Mouse (Mus musculus): Measurements from ENCODE around the gene Rnf144b. TPM values are rescaled to one million over a fixed set of nuclear protein-coding genes. Genes with fewer than 3 reads are reported as not detected.

The Rnf144b gene
- polyA plus RNA-seq (2012; rRNA removed): 2.7 and 2.9 TPM in 2 replicates

GRCm38 (mm10) chr13:47122537-47123430, at the start of gene Rnf144b:
Gene Rnf144b, plus strand, starts transcription at chr13:47122656.

GRCm38 (mm10) chr13:47105711-47106579, 16.5 kb upstream of the Rnf144b start, which contains the start of gene Dek:
Gene Dek, minus strand, starts transcription at chr13:47106201.

Other genes starting within 250 kb of the Rnf144b start
- 35.1 and 42.2 TPM in 2 replicates for gene Kif13a, start 192.8 kb upstream of the Rnf144b start, polyA plus RNA-seq (2012; rRNA removed)
- gene Nhlrc1, start 107.8 kb upstream of the Rnf144b start, polyA plus RNA-seq (2012; rRNA removed): 6.5 and 7.0 TPM in 2 replicates
- gene Kdm1b, start 79.2 kb upstream of the Rnf144b start, polyA plus RNA-seq (2012; rRNA removed): 13.2 and 16.1 TPM in 2 replicates
- 3.4 and 5.6 TPM in 2 replicates for gene Tpmt, start 77.9 kb upstream of the Rnf144b start, polyA plus RNA-seq (2012; rRNA removed)
- 36.6 and 39.9 TPM in 2 replicates for gene Dek, start 16.5 kb upstream of the Rnf144b start, polyA plus RNA-seq (2012; rRNA removed)